Mouse (Mus musculus) bone marrow, adult 2 months (tissue): Measurements from ENCODE around the gene Zfp874b.

Source experiments
- CTCF ChIP-seq: fragments of 200-500 bp; IDR thresholded peaks from 2 replicates; pipeline ENCODE4 v1.5.1; 2011; ENCODE audit warnings: low read length, control low read depth; ENCODE audit not compliant: control insufficient read depth, insufficient read depth
- POLR2A ChIP-seq: fragments of 200-500 bp; IDR thresholded peaks from 2 replicates; pipeline ENCODE4 v1.6.1; 2011; ENCODE audit warnings: low read depth, mild to moderate bottlenecking, control low read depth, low read length, borderline replicate concordance; ENCODE audit not compliant: control insufficient read depth

GRCm38 (mm10) chr13:67483625-67484423 lies at the start of gene Zfp874b:
- TF ChIP-seq CTCF, result no peak
- no peak for TF ChIP-seq POLR2A
